Mouse (Mus musculus) cerebellum, adult 9-10 months (tissue): ENCODE measurements around the gene Prrx2.

ENCODE experiments used
- DNase-seq: peaks from one replicate; pipeline ENCODE4 v3.0.0; 2022

Gene Prrx2

GRCm38 (mm10) chr2:30872669-30873068 is 37.9 kb downstream of the Prrx2 start:
- DNase-seq = no peak

- DNase-seq = no peak
Observed at GRCm38 (mm10) chr2:30874445-30874844, 39.7 kb downstream of the Prrx2 start.

GRCm38 (mm10) chr2:30875096-30875495 is 40.3 kb downstream of the Prrx2 start:
- no peak for DNase-seq

- DNase-seq = no peak
Observed at GRCm38 (mm10) chr2:30875621-30876432, 41.1 kb downstream of the Prrx2 start.

- DNase-seq = no peak
Observed at GRCm38 (mm10) chr2:30879481-30879880, 44.7 kb downstream of the Prrx2 start.

- no peak for DNase-seq
Observed at GRCm38 (mm10) chr2:30881215-30881614, 46.4 kb downstream of the Prrx2 start.

- no peak for DNase-seq
Observed at GRCm38 (mm10) chr2:30884852-30885373, 50.1 kb downstream of the Prrx2 start.

GRCm38 (mm10) chr2:30885453-30886163 is 50.8 kb downstream of the Prrx2 start:
- peak; percentile 62 for DNase-seq

- DNase-seq = peak; percentile 26
Observed at GRCm38 (mm10) chr2:30891002-30891401, 56.2 kb downstream of the Prrx2 start.

GRCm38 (mm10) chr2:30893399-30893798 is 58.6 kb downstream of the Prrx2 start:
- no peak for DNase-seq

- no peak for DNase-seq
Observed at GRCm38 (mm10) chr2:30893946-30894345, 59.2 kb downstream of the Prrx2 start.

- DNase-seq = no peak
Observed at GRCm38 (mm10) chr2:30897291-30897690, 62.5 kb downstream of the Prrx2 start.

- no peak for DNase-seq
Observed at GRCm38 (mm10) chr2:30899397-30900069, 64.8 kb downstream of the Prrx2 start.

GRCm38 (mm10) chr2:30901646-30902160 is 66.9 kb downstream of the Prrx2 start:
- DNase-seq = no peak

- no peak for DNase-seq
Observed at GRCm38 (mm10) chr2:30902256-30902655, 67.5 kb downstream of the Prrx2 start.

GRCm38 (mm10) chr2:30902726-30903722 is 68.3 kb downstream of the Prrx2 start:
- no peak for DNase-seq

GRCm38 (mm10) chr2:30904231-30904630 is 69.5 kb downstream of the Prrx2 start:
- DNase-seq = no peak

GRCm38 (mm10) chr2:30904991-30905390 is 70.2 kb downstream of the Prrx2 start:
- DNase-seq = no peak

GRCm38 (mm10) chr2:30905906-30906305 is 71.1 kb downstream of the Prrx2 start:
- no peak for DNase-seq

- no peak for DNase-seq
Observed at GRCm38 (mm10) chr2:30906641-30907040, 71.9 kb downstream of the Prrx2 start.

- DNase-seq = no peak
Observed at GRCm38 (mm10) chr2:30912291-30912773, 77.6 kb downstream of the Prrx2 start.

GRCm38 (mm10) chr2:30913022-30913421 is 78.2 kb downstream of the Prrx2 start:
- no peak for DNase-seq
